Mouse (Mus musculus) MEL (cell line): Measurements from ENCODE around the gene Gpr173. TPM values are rescaled to one million over a fixed set of nuclear protein-coding genes. Genes with fewer than 3 reads are reported as not detected.
A peak's percentile ranks its signal among the peaks of the same experiment; 100 is the strongest.

Experiments used
- DNase-seq: peaks from one replicate; pipeline ENCODE4 v3.0.0; 2011; ENCODE audit warnings: low read depth, low spot score
- H3K27ac ChIP-seq: 2 replicates; pipeline ENCODE4 v1.5.1; 2012; ENCODE audit warnings: low read depth, mild to moderate bottlenecking, control low read depth, low read length, moderate library complexity; ENCODE audit not compliant: control insufficient read depth
- H3K27me3 ChIP-seq, 2 experiments: fragments of 150-350 bp in 1 of 2; sonication (generic) in 1 of 2; 2 replicates each; pipeline ENCODE4 v1.6.1; 2012; ENCODE audit warnings: low read length in 2 of 2, mild to moderate bottlenecking in 2 of 2, improper control_type of control experiment in 1 of 2, moderate library complexity in 1 of 2; ENCODE audit not compliant: insufficient read depth in 2 of 2, control insufficient read depth in 1 of 2
- H3K36me3 ChIP-seq, 2 experiments: 2 replicates each; pipeline ENCODE4 v1.6.1; 2012 to 2014; ENCODE audit warnings: low read length in 2 of 2, improper control_type of control experiment in 1 of 2, inconsistent platforms in 1 of 2, mild to moderate bottlenecking in 1 of 2; ENCODE audit not compliant: insufficient read depth in 2 of 2, control insufficient read depth in 1 of 2
- H3K4me1 ChIP-seq, 2 experiments: fragments of 150-350 bp in 1 of 2; sonication (generic) in 1 of 2; 2 replicates each; pipeline ENCODE4 v1.6.1; 2012; ENCODE audit warnings: low read length in 2 of 2, improper control_type of control experiment in 1 of 2, mild to moderate bottlenecking in 1 of 2; ENCODE audit not compliant: insufficient read depth in 2 of 2, control insufficient read depth in 1 of 2
- H3K4me3 ChIP-seq, 2 experiments: fragments of 150-350 bp in 1 of 2; sonication (generic) in 1 of 2; 2 replicates each; pipeline ENCODE4 v1.5.1; 2012; ENCODE audit warnings: low read depth in 2 of 2, low read length in 2 of 2, mild to moderate bottlenecking in 2 of 2, moderate library complexity in 2 of 2, control low read depth in 1 of 2, improper control_type of control experiment in 1 of 2; ENCODE audit not compliant: control insufficient read depth in 1 of 2, insufficient read depth in 1 of 2
- H3K79me2 ChIP-seq: 2 replicates; pipeline ENCODE4 v1.6.1; 2012; ENCODE audit warnings: mild to moderate bottlenecking, low read length, moderate library complexity; ENCODE audit not compliant: control insufficient read depth, poor library complexity, insufficient read depth
- H3K9ac ChIP-seq: 2 replicates; pipeline ENCODE4 v1.6.1; 2012; ENCODE audit warnings: low read depth, mild to moderate bottlenecking, control low read depth, low read length, moderate library complexity; ENCODE audit not compliant: control insufficient read depth, poor library complexity, severe bottlenecking
- H3K9me3 ChIP-seq: fragments of 150-350 bp; sonication (generic); replicated peaks from 2 replicates; pipeline ENCODE4 v1.6.1; 2012; ENCODE audit warnings: mild to moderate bottlenecking, low read length, improper control_type of control experiment, moderate library complexity; ENCODE audit not compliant: insufficient read depth
- BHLHE40 ChIP-seq: IDR thresholded peaks from 2 replicates; pipeline ENCODE4 v1.6.1; 2012; ENCODE audit warnings: low read depth, mild to moderate bottlenecking, inconsistent platforms, low read length, improper control_type of control experiment, borderline replicate concordance
- ELF1 ChIP-seq: IDR thresholded peaks from 2 replicates; pipeline ENCODE4 v1.6.1; 2014; ENCODE audit warnings: low read depth, mild to moderate bottlenecking, inconsistent platforms, low read length, improper control_type of control experiment, moderate library complexity
- EP300 ChIP-seq, 2 experiments: IDR thresholded peaks; 2 replicates each; pipeline ENCODE4 v1.6.1; 2011; ENCODE audit warnings: improper control_type of control experiment in 2 of 2, low read length in 2 of 2, low read depth in 1 of 2, mild to moderate bottlenecking in 1 of 2
- ETS1 ChIP-seq: IDR thresholded peaks from 2 replicates; pipeline ENCODE4 v1.6.1; 2012; ENCODE audit warnings: low read depth, mild to moderate bottlenecking, inconsistent platforms, low read length, improper control_type of control experiment, moderate library complexity
- GATA1 ChIP-seq: IDR thresholded peaks from 2 replicates; pipeline ENCODE4 v1.6.1; 2011; ENCODE audit warnings: low read depth, low read length, improper control_type of control experiment
- MXI1 ChIP-seq: IDR thresholded peaks from 2 replicates; pipeline ENCODE4 v1.6.1; 2011; ENCODE audit warnings: mild to moderate bottlenecking, low read depth, low read length, improper control_type of control experiment
- MYB ChIP-seq: IDR thresholded peaks from 2 replicates; pipeline ENCODE4 v1.6.1; 2011; ENCODE audit warnings: mild to moderate bottlenecking, low read depth, low read length, improper control_type of control experiment
- MYC ChIP-seq: IDR thresholded peaks from 2 replicates; pipeline ENCODE4 v1.6.1; 2011; ENCODE audit warnings: low read depth, mild to moderate bottlenecking, low read length, improper control_type of control experiment, moderate library complexity
- NELFE ChIP-seq: IDR thresholded peaks from 2 replicates; pipeline ENCODE4 v1.6.1; 2011; ENCODE audit warnings: low read depth, low read length, improper control_type of control experiment
- RCOR1 ChIP-seq: IDR thresholded peaks from 2 replicates; pipeline ENCODE4 v1.6.1; 2012; ENCODE audit warnings: low read depth, mild to moderate bottlenecking, inconsistent platforms, low read length, improper control_type of control experiment
- SIN3A ChIP-seq: IDR thresholded peaks from 2 replicates; pipeline ENCODE4 v1.6.1; 2012; ENCODE audit warnings: low read length, improper control_type of control experiment, inconsistent platforms
- SMC3 ChIP-seq: IDR thresholded peaks from 2 replicates; pipeline ENCODE4 v1.6.1; 2011; ENCODE audit warnings: low read depth, low read length, improper control_type of control experiment
- TBP ChIP-seq: IDR thresholded peaks from 2 replicates; pipeline ENCODE4 v1.8.0; 2011; ENCODE audit warnings: low read depth, low read length, improper control_type of control experiment
- USF1 ChIP-seq: IDR thresholded peaks from 2 replicates; pipeline ENCODE4 v1.6.1; 2014; ENCODE audit warnings: low read depth, mild to moderate bottlenecking, inconsistent platforms, low read length, improper control_type of control experiment, moderate library complexity
- USF2 ChIP-seq, 2 experiments: IDR thresholded peaks; 2 replicates each; pipeline ENCODE4 v1.6.1; 2011 to 2012; ENCODE audit warnings: improper control_type of control experiment in 2 of 2, low read length in 2 of 2, borderline replicate concordance in 1 of 2, inconsistent platforms in 1 of 2, low read depth in 1 of 2, mild to moderate bottlenecking in 1 of 2; ENCODE audit not compliant: insufficient read depth in 1 of 2
- ZMIZ1 ChIP-seq: IDR thresholded peaks from 2 replicates; pipeline ENCODE4 v1.6.1; 2012; ENCODE audit warnings: low read depth, mild to moderate bottlenecking, inconsistent platforms, low read length, improper control_type of control experiment, moderate library complexity
- ZNF384 ChIP-seq: IDR thresholded peaks from 2 replicates; pipeline ENCODE4 v1.6.1; 2012; ENCODE audit warnings: low read depth, mild to moderate bottlenecking, inconsistent platforms, low read length, improper control_type of control experiment
- polyA plus RNA-seq, 2 experiments: library from polyadenylated mRNA; stranded (reverse) in 1 of 2; unstranded in 1 of 2; fragments of >175 nt in 1 of 2; fragments of >200 nt in 1 of 2; gene quantifications; 2 replicates each; pipeline versions ENCODE4 v1.2.1 to v1.2.4; 2012; ENCODE audit warnings: low replicate concordance in 2 of 2, low read depth in 1 of 2; ENCODE audit not compliant: insufficient read length in 2 of 2, insufficient read depth in 1 of 2, missing spikeins in 1 of 2
- total RNA-seq: library from RNA; depleted of rRNA; stranded (reverse); fragments of 300-350 nt; gene quantifications from 2 replicates; pipeline ENCODE4 v1.2.3, GENCODE M21; 2012

The Gpr173 gene
- total and polyA plus RNA-seq, 3 experiments = not detected

DNA sequence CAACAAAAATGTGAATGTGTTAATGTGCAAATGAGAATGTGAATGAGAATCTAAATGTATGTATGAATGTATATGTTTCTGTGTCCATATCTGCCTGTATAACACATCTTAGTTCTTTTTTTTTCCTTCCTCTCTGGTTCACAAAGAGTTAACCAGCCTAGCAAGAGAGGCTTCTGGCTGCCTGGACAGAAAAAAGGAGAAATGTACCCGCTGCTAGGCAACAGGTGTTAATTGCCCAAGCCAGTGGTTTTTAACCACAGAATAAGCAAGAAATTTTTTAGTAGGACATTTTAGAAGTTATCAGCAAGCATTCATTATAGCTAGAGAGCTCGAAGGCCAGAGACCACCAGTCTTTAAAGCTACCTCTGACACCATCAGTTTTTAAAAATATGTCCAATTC is 45.7 kb downstream of the Gpr173 start:
- H3K9me3 ChIP-seq = no peaks in the 10 kb centered on the region
- H3K4me3 ChIP-seq = peak overlapping the region in 1 of 2 experiments; percentile 14; a peak in 1 of 4 replicates
- H3K9ac ChIP-seq = peak overlapping the region; percentile 35; the same call in 1 of the 2 replicates
- H3K36me3 ChIP-seq = peaks cover 2 to 51% of the 10 kb centered on the region in 2 experiments; a peak in 3 of 4 replicates
- peak overlapping the region; percentile 58 for H3K27ac ChIP-seq
- TF ChIP-seq RCOR1 (0 out of 2 replicates have a peak, but pooled peaks have one; percentile 11), SMC3 (no peak), BHLHE40 (no peak), ZNF384 (peak; percentile 87), GATA1 (peak; percentile 24; the same call in 1 of the 2 replicates), NELFE (no peak), ETS1 (peak; percentile 80), TBP (no peak), SIN3A (peak; percentile 85), EP300 (IDR thresholded peaks at IDR 0.05; ENCODE audit: low read depth in 1 of 2, low read length in 2 of 2) (peak; percentile 51 to 56; a peak in 2 of 4 replicates), MXI1 (peak; percentile 24; the same call in 1 of the 2 replicates)
- peaks cover 4% of the 10 kb centered on the region; the same call in 1 of the 2 replicates for H3K79me2 ChIP-seq
- H3K27me3 ChIP-seq = no peaks in the 10 kb centered on the region
- H3K4me1 ChIP-seq = peaks cover 25 to 34% of the 10 kb centered on the region in 2 experiments
- DNase-seq = peak; percentile 90

DNA sequence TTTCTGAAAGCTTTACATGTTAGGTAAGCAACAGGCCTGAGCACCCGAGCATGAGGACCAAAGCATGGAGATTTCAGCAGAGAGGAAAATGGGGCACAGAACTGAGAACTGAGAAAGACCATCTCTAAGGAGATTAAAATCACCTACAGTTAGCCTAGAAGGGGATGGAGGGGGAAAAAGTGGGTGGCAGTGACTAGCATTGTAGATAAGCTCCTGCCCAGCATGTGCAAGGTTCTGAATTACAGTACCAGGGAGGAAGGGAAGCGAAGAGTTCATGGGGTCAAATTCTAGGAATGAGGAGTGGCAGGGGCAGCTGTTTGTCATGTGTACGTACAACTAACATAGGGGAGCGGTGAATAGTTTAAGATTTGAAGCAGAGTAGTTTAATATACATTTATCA is 48.0 kb downstream of the Gpr173 start:
- peaks cover 22 to 30% of the 10 kb centered on the region in 2 experiments for H3K4me1 ChIP-seq
- H3K27me3 ChIP-seq = no peaks in the 10 kb centered on the region
- TF ChIP-seq MYC (peak; percentile 55; the same call in 1 of the 2 replicates), USF2 (IDR thresholded peaks at IDR 0.05; ENCODE audit: borderline replicate concordance in 1 of 2, insufficient read depth in 1 of 2, low read depth in 1 of 2, low read length in 2 of 2) (no peak), GATA1 (peak; percentile 54), MYB (0 out of 2 replicates have a peak, but pooled peaks have one; percentile 19), USF1 (no peak), RCOR1 (peak; percentile 26; the same call in 1 of the 2 replicates), MXI1 (0 out of 2 replicates have a peak, but pooled peaks have one; percentile 59), ELF1 (no peak), BHLHE40 (peak; percentile 58), EP300 (IDR thresholded peaks at IDR 0.05; ENCODE audit: low read depth in 1 of 2, low read length in 2 of 2) (peak; percentile 61 to 75; a peak in 3 of 4 replicates), ETS1 (peak; percentile 30; the same call in 1 of the 2 replicates), ZMIZ1 (no peak), SIN3A (peak; percentile 53; the same call in 1 of the 2 replicates)
- peaks cover 1% of the 10 kb centered on the region; the same call in 1 of the 2 replicates for H3K79me2 ChIP-seq
- peak overlapping the region; percentile 42 for H3K27ac ChIP-seq
- peaks cover 2 to 42% of the 10 kb centered on the region in 2 experiments; a peak in 3 of 4 replicates for H3K36me3 ChIP-seq
- H3K9ac ChIP-seq = no peak overlapping the region
- no peak for DNase-seq
- H3K4me3 ChIP-seq = no peak overlapping the region; a peak in 1 of 4 replicates
- no peaks in the 10 kb centered on the region for H3K9me3 ChIP-seq
